Mouse (Mus musculus): ENCODE data around the gene Ctf1.

DNA sequence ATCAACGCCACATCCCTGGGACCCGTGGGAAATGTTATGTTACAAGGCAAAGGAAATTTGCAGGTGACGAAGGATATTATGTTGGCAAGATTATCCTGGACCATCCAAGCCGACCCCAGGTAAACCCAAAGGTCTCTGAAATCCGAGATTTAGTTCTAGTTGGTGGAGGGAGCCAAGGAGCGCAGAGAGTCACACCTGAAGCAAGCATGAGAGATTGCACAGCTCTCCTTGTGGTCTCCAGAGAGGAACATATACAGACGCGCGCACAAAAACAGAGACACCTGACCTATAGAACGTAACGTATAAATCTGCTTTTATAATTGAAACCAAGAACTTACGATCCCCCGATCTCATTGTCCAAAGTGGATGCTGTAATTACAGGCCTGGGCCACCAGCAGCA, 32.0 kb upstream of the Ctf1 start:
- TF ChIP-seq POLR2A (IDR thresholded peaks at IDR 0.05; ENCODE audit: borderline replicate concordance, insufficient read depth, low read length) (no peak), CTCF (IDR thresholded peaks at IDR 0.05; ENCODE audit: borderline replicate concordance, insufficient read depth, low read depth, low read length) (no peak)
